ENCODE assay signal across 8 mouse cellular contexts in genomic region chr13:62653369-62653743, GRCm38 (mm10). TPM values are rescaled to one million over a fixed set of nuclear protein-coding genes. Genes with fewer than 3 reads are reported as not detected.
DNase-seq lines count a peak whose midpoint lies in the region; ATAC-seq lines count a peak whose summit lies in the region.

No protein-coding gene starts in this region.

- peak overlapping the region; percentile 38 for H3K4me2 ChIP-seq in kidney, embryonic 14.5 days (replicated peaks; ENCODE audit: low read depth, low read length)
- H3K4me2 ChIP-seq in hindbrain, embryonic 15.5 days = peak overlapping the region; percentile 59
- peak overlapping the region; percentile 52 for H3K4me2 ChIP-seq in midbrain, embryonic 13.5 days (replicated peaks)

- no peaks in the 10 kb centered on the region for H3K36me3 ChIP-seq in kidney, embryonic 14.5 days (ENCODE audit: control insufficient read depth, insufficient read depth, low read length)
- H3K36me3 ChIP-seq in hindbrain, embryonic 15.5 days = 0 out of 2 replicates have a peak, but pooled peaks cover 3% of the 10 kb centered on the region
- no peaks in the 10 kb centered on the region for H3K36me3 ChIP-seq in midbrain, embryonic 13.5 days

- no peak for DNase-seq in kidney, postnatal 10 days
- DNase-seq in adrenal gland, adult (ENCODE audit: inconsistent age in 2 of 2, low spot score in 1 of 2) = no peak
- no peak for DNase-seq in layer of hippocampus, postnatal 36 days
- DNase-seq in spleen, postnatal 4 days (ENCODE audit: low spot score in 2 of 2) = no peak

- 24% methylated on average over 8 of the region's 8 CpGs for WGBS in kidney, embryonic 14.5 days
- WGBS in hindbrain, embryonic 15.5 days = 24% methylated on average over 8 of the region's 8 CpGs
- 20% methylated on average over 8 of the region's 8 CpGs for whole genome bisulfite sequencing in midbrain, embryonic 13.5 days

- peak overlapping the region; percentile 63; the same call in 1 of the 2 replicates for H3K9ac ChIP-seq in kidney, embryonic 14.5 days (ENCODE audit: low read depth, low read length)
- H3K9ac ChIP-seq in hindbrain, embryonic 15.5 days = peak overlapping the region; percentile 57
- peak overlapping the region; percentile 66; the same call in 1 of the 2 replicates for H3K9ac ChIP-seq in midbrain, embryonic 13.5 days (replicated peaks)

- no peaks in the 10 kb centered on the region for H3K4me1 ChIP-seq in kidney, embryonic 14.5 days (ENCODE audit: control insufficient read depth, insufficient read depth, low read length)
- H3K4me1 ChIP-seq in brown adipose tissue, adult 24 weeks (ENCODE audit: control insufficient read depth, insufficient read depth, insufficient read length, low read length) = no peaks in the 10 kb centered on the region
- peaks cover 6% of the 10 kb centered on the region; the same call in 1 of the 2 replicates for H3K4me1 ChIP-seq in hindbrain, embryonic 15.5 days (replicated peaks)
- H3K4me1 ChIP-seq in midbrain, embryonic 13.5 days (replicated peaks) = 0 out of 2 replicates have a peak, but pooled peaks cover 5% of the 10 kb centered on the region

- ATAC-seq in kidney, embryonic 14.5 days (ENCODE audit: low FRiP score, low TSS enrichment) = peak; percentile 90
- ATAC-seq in hindbrain, embryonic 15.5 days (ENCODE audit: low FRiP score, low read depth) = peak; percentile 95
- peak; percentile 96 for ATAC-seq in midbrain, embryonic 13.5 days

- H3K4me3 ChIP-seq in kidney, embryonic 14.5 days (ENCODE audit: low read length) = peak overlapping the region; percentile 56
- H3K4me3 ChIP-seq in brown adipose tissue, adult 24 weeks (ENCODE audit: insufficient read depth, low read depth, low read length) = peak overlapping the region; percentile 74
- H3K4me3 ChIP-seq in hindbrain, embryonic 15.5 days = peak overlapping the region; percentile 56
- H3K4me3 ChIP-seq in midbrain, embryonic 13.5 days (replicated peaks) = peak overlapping the region; percentile 54

- no peaks in the 10 kb centered on the region for H3K27me3 ChIP-seq in kidney, embryonic 14.5 days (ENCODE audit: control insufficient read depth, insufficient read depth, low read length)
- no peaks in the 10 kb centered on the region for H3K27me3 ChIP-seq in hindbrain, embryonic 15.5 days
- no peaks in the 10 kb centered on the region for H3K27me3 ChIP-seq in midbrain, embryonic 13.5 days

- peaks cover 8% of the 10 kb centered on the region; the same call in 1 of the 2 replicates for H3K9me3 ChIP-seq in kidney, embryonic 14.5 days (ENCODE audit: control insufficient read depth, low read length)
- peaks cover 12% of the 10 kb centered on the region; the same call in 1 of the 2 replicates for H3K9me3 ChIP-seq in hindbrain, embryonic 15.5 days
- H3K9me3 ChIP-seq in midbrain, embryonic 13.5 days = peaks cover 15% of the 10 kb centered on the region; the same call in 1 of the 2 replicates

- no peak overlapping the region for H3K27ac ChIP-seq in kidney, embryonic 14.5 days (ENCODE audit: low read depth, low read length)
- no peak overlapping the region for H3K27ac ChIP-seq in brown adipose tissue, adult 24 weeks (replicated peaks; ENCODE audit: low read depth, low read length)
- peak overlapping the region; percentile 71 for H3K27ac ChIP-seq in hindbrain, embryonic 15.5 days (replicated peaks)
- H3K27ac ChIP-seq in midbrain, embryonic 13.5 days = peak overlapping the region; percentile 60; the same call in 1 of the 2 replicates

RNA-seq across cellular contexts. Expression of gene 6720489N17Rik, which starts 29.4 kb away (rescaled TPM):
- 16.6 and 20.0 TPM in 2 replicates for polyA plus RNA-seq in kidney, embryonic 14.5 days (2014; fragmentation: Nextera tagmentation; extraction: Ambion mirVana)
- 0.59 and 1.3 TPM in 2 replicates for polyA plus RNA-seq in brown adipose tissue, adult 24 weeks (2012; ENCODE audit: insufficient read depth, insufficient read length, missing spikeins)
- 6.9 and 7.5 TPM in 2 replicates for polyA plus RNA-seq in hindbrain, embryonic 15.5 days (2015; fragmentation: Nextera tagmentation; extraction: Ambion mirVana)
- polyA plus RNA-seq in midbrain, embryonic 13.5 days (2015; fragmentation: Nextera tagmentation; extraction: Ambion mirVana) = 9.2 and 10.6 TPM in 2 replicates
- total RNA-seq in layer of hippocampus, postnatal 36 days (2021) = 1 to 10 TPM; 2.8 to 4.6 TPM

Comparison
In these comparisons a context has a peak if more than half of its experiments do, and no peak if none do; other contexts are left out.
1. H3K27ac ChIP-seq: peak in hindbrain, embryonic 15.5 days (single experiment) and midbrain, embryonic 13.5 days (single experiment); none in kidney, embryonic 14.5 days (single experiment) and brown adipose tissue, adult 24 weeks (single experiment).
2. Peak in every context shown above with its lines, with median percentiles within 50 percentile points of each other: ATAC-seq, H3K4me2 ChIP-seq, H3K4me3 ChIP-seq and H3K9ac ChIP-seq.